Mouse (Mus musculus) liver, embryonic 11.5 days (tissue): ENCODE measurements at regions not wholly inside any gene's neighbourhood (a gene's known extent, or its start where the extent isn't known, plus 50 kb on each side); places are given as distances from the start of the nearest gene placed in this dataset.
A peak's percentile ranks its signal among the peaks of the same experiment; 100 is the strongest.

Source experiments
- ATAC-seq: fragments of 200-750 bp; cut with Nextera tagmentation; replicated peaks from 2 replicates; pipeline ENCODE4 v1.8.0; 2017; ENCODE audit warnings: moderate number of reproducible peaks, mild to moderate bottlenecking, moderate TSS enrichment, moderate library complexity; ENCODE audit not compliant: low FRiP score
- DNase-seq: peaks from one replicate; pipeline ENCODE4 v3.0.0-alpha.2; 2017; ENCODE audit warnings: low spot score
- H3K27ac ChIP-seq: fragments of 300-500 bp; sonication (generic); 2 replicates; pipeline ENCODE4 v1.5.1; 2014; ENCODE audit warnings: mild to moderate bottlenecking, low read depth, low read length, control low read depth
- H3K27me3 ChIP-seq: fragments of 300-500 bp; sonication (generic); replicated peaks from 2 replicates; pipeline ENCODE4 v1.6.1; 2014; ENCODE audit warnings: low read length, mixed read lengths; ENCODE audit not compliant: control insufficient read depth, insufficient read depth
- H3K36me3 ChIP-seq: fragments of 300-500 bp; sonication (generic); 2 replicates; pipeline ENCODE4 v1.6.1; 2014; ENCODE audit warnings: mild to moderate bottlenecking, low read length, moderate library complexity, mixed read lengths; ENCODE audit not compliant: control insufficient read depth, insufficient read depth
- H3K4me1 ChIP-seq: fragments of 300-500 bp; sonication (generic); replicated peaks from 2 replicates; pipeline ENCODE4 v1.6.1; 2014; ENCODE audit warnings: low read length, mixed read lengths; ENCODE audit not compliant: control insufficient read depth, insufficient read depth
- H3K4me2 ChIP-seq: fragments of 300-500 bp; sonication (generic); 2 replicates; pipeline ENCODE4 v1.6.1; 2014; ENCODE audit warnings: mild to moderate bottlenecking, control low read depth, moderate library complexity
- H3K4me3 ChIP-seq: fragments of 300-500 bp; sonication (generic); 2 replicates; pipeline ENCODE4 v1.5.1; 2014; ENCODE audit warnings: low read depth, low read length, control low read depth
- H3K9ac ChIP-seq: fragments of 300-500 bp; sonication (generic); 2 replicates; pipeline ENCODE4 v1.6.1; 2014; ENCODE audit warnings: low read depth, low read length, control low read depth
- H3K9me3 ChIP-seq: fragments of 300-500 bp; sonication (generic); 2 replicates; pipeline ENCODE4 v1.6.1; 2016; ENCODE audit warnings: low read length, inconsistent platforms, mixed read lengths; ENCODE audit not compliant: control insufficient read depth
- WGBS: fragments of 180-500 bp; shearing (Covaris S2); extraction: QIAGEN DNeasy Blood & Tissue Kit; methylation state at CpG from one replicate; pipeline ENCODE4 v1.1.7; 2014; 5-methylcytosine and 5-hydroxymethylcytosine counted together

GRCm38 (mm10) chr8:78877423-78877822 is 56.5 kb upstream of the Lsm6 start:
- WGBS: 70% methylated on average over 3 of the region's 3 CpGs
- no peak overlapping the region for H3K27ac ChIP-seq
- no peaks in the 10 kb centered on the region for H3K36me3 ChIP-seq
- no peaks in the 10 kb centered on the region for H3K4me1 ChIP-seq
- no peaks in the 10 kb centered on the region for H3K9me3 ChIP-seq
- no peak overlapping the region for H3K4me3 ChIP-seq
- ATAC-seq (no peak), DNase-seq (no peak)
- H3K27me3 ChIP-seq: no peaks in the 10 kb centered on the region
- H3K9ac ChIP-seq: no peak overlapping the region
- H3K4me2 ChIP-seq: no peak overlapping the region

- Histone ChIP-seq H3K4me1 (no peaks in the 10 kb centered on the region), H3K9ac (no peak overlapping the region), H3K27me3 (no peaks in the 10 kb centered on the region), H3K4me3 (no peak overlapping the region), H3K9me3 (no peaks in the 10 kb centered on the region), H3K36me3 (no peaks in the 10 kb centered on the region), H3K4me2 (no peak overlapping the region), H3K27ac (no peak overlapping the region)
- no peak for ATAC-seq
- no peak for DNase-seq
- 55% methylated on average over 6 of the region's 6 CpGs for WGBS
These were observed 68.8 kb upstream of the Lsm6 start for GRCm38 (mm10) chr8:78889708-78890107.

- no peaks in the 10 kb centered on the region for H3K36me3 ChIP-seq
- ATAC-seq (no peak), DNase-seq (no peak)
- H3K4me3 ChIP-seq: no peak overlapping the region
- H3K4me2 ChIP-seq: no peak overlapping the region
- no peaks in the 10 kb centered on the region for H3K9me3 ChIP-seq
- H3K27ac ChIP-seq: no peak overlapping the region
- no peaks in the 10 kb centered on the region for H3K27me3 ChIP-seq
- WGBS: 83% methylated on average over 4 of the region's 4 CpGs
- H3K9ac ChIP-seq: no peak overlapping the region
- no peaks in the 10 kb centered on the region for H3K4me1 ChIP-seq
These were observed 69.6 kb upstream of the Lsm6 start for GRCm38 (mm10) chr8:78890571-78890970.

- Histone ChIP-seq H3K4me1 (no peaks in the 10 kb centered on the region), H3K27ac (no peak overlapping the region), H3K36me3 (no peaks in the 10 kb centered on the region), H3K27me3 (no peaks in the 10 kb centered on the region), H3K9ac (no peak overlapping the region), H3K9me3 (no peaks in the 10 kb centered on the region), H3K4me3 (no peak overlapping the region), H3K4me2 (no peak overlapping the region)
- WGBS: 38% methylated on average over 7 of the region's 7 CpGs
- peak; percentile 41 for DNase-seq
- ATAC-seq: no peak
These were observed 78.9 kb upstream of the Lsm6 start for GRCm38 (mm10) chr8:78899887-78900286.

GRCm38 (mm10) chr8:78903034-78903433 is 82.1 kb upstream of the Lsm6 start:
- Histone ChIP-seq H3K9me3 (no peaks in the 10 kb centered on the region), H3K36me3 (no peaks in the 10 kb centered on the region), H3K4me1 (no peaks in the 10 kb centered on the region), H3K27ac (no peak overlapping the region), H3K9ac (no peak overlapping the region), H3K4me2 (no peak overlapping the region), H3K27me3 (no peaks in the 10 kb centered on the region), H3K4me3 (no peak overlapping the region)
- ATAC-seq (no peak), DNase-seq (no peak)
- WGBS: 77% methylated on average over 1 of the region's 1 CpGs

DNA sequence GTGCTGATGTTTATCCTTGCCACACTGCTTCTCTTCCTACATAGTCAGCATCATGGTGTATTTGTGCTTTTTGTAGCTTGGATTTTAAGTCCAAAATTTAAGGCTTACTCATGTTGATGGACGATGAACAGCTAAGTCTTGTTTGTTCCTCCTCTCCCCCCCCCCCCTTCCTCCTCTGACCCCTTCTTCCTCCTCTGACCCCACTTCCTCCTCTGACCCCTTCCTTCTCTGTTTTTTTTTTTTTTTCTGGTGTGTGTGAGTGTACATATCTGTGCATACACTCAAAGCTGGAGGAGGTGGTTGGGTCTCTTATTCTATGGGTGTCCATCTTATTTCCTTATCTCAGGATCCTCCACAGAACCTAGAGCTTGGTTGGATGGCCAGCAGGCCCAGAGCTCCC is 87.0 kb upstream of the Lsm6 start:
- Histone ChIP-seq H3K4me1 (no peaks in the 10 kb centered on the region), H3K27me3 (no peaks in the 10 kb centered on the region), H3K4me3 (no peak overlapping the region), H3K27ac (no peak overlapping the region), H3K4me2 (no peak overlapping the region), H3K9ac (no peak overlapping the region), H3K9me3 (no peaks in the 10 kb centered on the region), H3K36me3 (no peaks in the 10 kb centered on the region)
- DNase-seq (no peak), ATAC-seq (no peak)
- WGBS: 43% methylated on average over 1 of the region's 1 CpGs

DNA sequence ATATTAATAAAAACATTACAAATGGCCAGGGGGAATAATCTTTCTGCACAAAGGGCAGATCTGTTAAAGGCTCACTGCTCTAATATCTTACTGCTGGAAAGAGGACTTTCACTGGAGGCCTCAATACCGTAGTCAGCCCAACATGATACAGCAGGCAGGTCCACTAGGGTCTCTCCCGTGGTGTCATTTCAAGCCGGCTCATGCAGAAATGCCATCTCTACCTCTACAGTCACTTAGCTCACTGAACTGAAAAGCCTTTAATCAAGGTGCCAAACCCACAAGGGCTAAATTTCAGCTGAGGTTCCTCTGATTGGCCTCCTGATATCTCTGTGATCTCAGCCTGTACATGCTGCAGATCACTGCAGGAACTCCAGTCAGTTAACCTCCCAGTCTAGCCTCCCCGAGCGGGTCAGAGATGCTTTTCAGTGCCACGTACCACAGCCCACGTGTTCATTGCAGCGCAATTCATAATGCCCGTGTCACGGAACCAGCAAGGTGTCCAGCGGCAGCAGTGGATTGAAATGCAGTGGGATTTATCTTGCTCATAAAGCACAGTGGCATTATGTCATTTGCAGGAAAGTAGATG is 90.4 kb upstream of the Lsm6 start:
- Histone ChIP-seq H3K36me3 (no peaks in the 10 kb centered on the region), H3K9ac (no peak overlapping the region), H3K4me1 (no peaks in the 10 kb centered on the region), H3K9me3 (no peaks in the 10 kb centered on the region), H3K4me3 (no peak overlapping the region), H3K27me3 (no peaks in the 10 kb centered on the region), H3K4me2 (no peak overlapping the region), H3K27ac (no peak overlapping the region)
- no peak for ATAC-seq
- no peak for DNase-seq
- WGBS: 84% methylated on average over 11 of the region's 11 CpGs

DNA sequence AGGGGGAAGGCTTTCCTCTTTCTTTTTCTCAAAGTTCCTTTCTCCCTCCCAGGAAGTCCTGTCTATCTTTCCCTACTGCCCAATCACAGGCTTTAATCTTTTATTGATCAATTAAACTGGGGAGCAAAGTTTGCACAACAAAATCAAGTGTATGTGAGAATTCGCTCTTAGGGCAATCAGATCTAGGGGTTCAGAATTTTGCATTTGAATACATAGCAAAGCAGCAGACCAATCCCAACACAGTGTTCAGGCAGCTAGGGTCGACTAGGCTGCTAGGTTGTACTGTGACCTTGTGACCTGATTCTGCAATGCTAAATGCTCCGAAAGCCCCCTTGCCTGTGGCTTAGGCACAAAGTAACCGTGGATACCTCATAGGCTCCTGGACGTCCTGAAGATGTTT is 91.5 kb upstream of the Lsm6 start:
- WGBS: 56% methylated on average over 5 of the region's 5 CpGs
- ATAC-seq: no peak
- no peaks in the 10 kb centered on the region for H3K36me3 ChIP-seq

GRCm38 (mm10) chr8:78913823-78914222 is 92.9 kb upstream of the Lsm6 start:
- no peak overlapping the region for H3K4me3 ChIP-seq
- H3K4me1 ChIP-seq: no peaks in the 10 kb centered on the region
- no peak for DNase-seq
- H3K9me3 ChIP-seq: no peaks in the 10 kb centered on the region
- no peak overlapping the region for H3K27ac ChIP-seq
- H3K4me2 ChIP-seq: no peak overlapping the region
- no peak for ATAC-seq
- no peaks in the 10 kb centered on the region for H3K36me3 ChIP-seq
- no peaks in the 10 kb centered on the region for H3K27me3 ChIP-seq
- WGBS: 88% methylated on average over 5 of the region's 5 CpGs
- no peak overlapping the region for H3K9ac ChIP-seq

More for the DNA sequence above, 91.5 kb upstream of the Lsm6 start:
- H3K4me1 ChIP-seq: no peaks in the 10 kb centered on the region
- H3K9me3 ChIP-seq: no peaks in the 10 kb centered on the region
- no peak overlapping the region for H3K4me2 ChIP-seq
- H3K27ac ChIP-seq: no peak overlapping the region
- H3K4me3 ChIP-seq: no peak overlapping the region
- no peaks in the 10 kb centered on the region for H3K27me3 ChIP-seq
- no peak for DNase-seq
- no peak overlapping the region for H3K9ac ChIP-seq
